Mouse (Mus musculus): ENCODE results near the gene Gm572. TPM values are rescaled to one million over a fixed set of nuclear protein-coding genes. Genes with fewer than 3 reads are reported as not detected.

Gene Gm572
- polyA plus RNA-seq, 1 experiment from 2014 or later, result not detected

GRCm38 (mm10) chr4:148619805-148620204, 23.3 kb upstream of the Gm572 start:
- DNase-seq (ENCODE audit: low spot score) (no peak), ATAC-seq (replicated peaks; ENCODE audit: low FRiP score, low TSS enrichment, low read depth) (no peak)
- no peaks in the 10 kb centered on the region for H3K27me3 ChIP-seq (replicated peaks; ENCODE audit: control insufficient read depth, insufficient read depth, low read length)
- 57% methylated on average over 1 of the region's 1 CpGs for WGBS
- no peak overlapping the region for H3K4me2 ChIP-seq (ENCODE audit: low read length)
- peaks cover 9% of the 10 kb centered on the region for H3K4me1 ChIP-seq (replicated peaks; ENCODE audit: control insufficient read depth, insufficient read depth, low read length)
- H3K27ac ChIP-seq (ENCODE audit: low read depth), result no peak overlapping the region
- H3K9ac ChIP-seq (ENCODE audit: low read length), result no peak overlapping the region
- H3K4me3 ChIP-seq (ENCODE audit: low read depth, low read length), result no peak overlapping the region
- no peaks in the 10 kb centered on the region for H3K9me3 ChIP-seq (ENCODE audit: control insufficient read depth, low read length)
- peaks cover 98% of the 10 kb centered on the region for H3K36me3 ChIP-seq (ENCODE audit: control insufficient read depth, insufficient read depth, low read length)

- no peak overlapping the region for H3K4me2 ChIP-seq (ENCODE audit: low read length)
- DNase-seq (ENCODE audit: low spot score) (no peak), ATAC-seq (replicated peaks; ENCODE audit: low FRiP score, low TSS enrichment, low read depth) (no peak)
- no peak overlapping the region for H3K4me3 ChIP-seq (ENCODE audit: low read depth, low read length)
- H3K27me3 ChIP-seq (replicated peaks; ENCODE audit: control insufficient read depth, insufficient read depth, low read length), result no peaks in the 10 kb centered on the region
- H3K9me3 ChIP-seq (ENCODE audit: control insufficient read depth, low read length), result no peaks in the 10 kb centered on the region
- 96% methylated on average over 1 of the region's 1 CpGs for WGBS
- peaks cover 13% of the 10 kb centered on the region for H3K4me1 ChIP-seq (replicated peaks; ENCODE audit: control insufficient read depth, insufficient read depth, low read length)
- no peak overlapping the region for H3K27ac ChIP-seq (ENCODE audit: low read depth)
- H3K36me3 ChIP-seq (ENCODE audit: control insufficient read depth, insufficient read depth, low read length), result peaks cover 93% of the 10 kb centered on the region
- no peak overlapping the region for H3K9ac ChIP-seq (ENCODE audit: low read length)
Measured at GRCm38 (mm10) chr4:148620718-148621117, 22.4 kb upstream of the Gm572 start.

- H3K27me3 ChIP-seq (replicated peaks; ENCODE audit: control insufficient read depth, insufficient read depth, low read length), result no peaks in the 10 kb centered on the region
- no peaks in the 10 kb centered on the region for H3K9me3 ChIP-seq (ENCODE audit: control insufficient read depth, low read length)
- no peak overlapping the region for H3K4me3 ChIP-seq (ENCODE audit: low read depth, low read length)
- H3K36me3 ChIP-seq (ENCODE audit: control insufficient read depth, insufficient read depth, low read length), result peaks cover 76% of the 10 kb centered on the region
- H3K9ac ChIP-seq (ENCODE audit: low read length), result no peak overlapping the region
- H3K4me1 ChIP-seq (replicated peaks; ENCODE audit: control insufficient read depth, insufficient read depth, low read length), result peaks cover 13% of the 10 kb centered on the region
- H3K27ac ChIP-seq (ENCODE audit: low read depth), result no peak overlapping the region
- WGBS, result 92% methylated on average over 4 of the region's 4 CpGs
- no peak overlapping the region for H3K4me2 ChIP-seq (ENCODE audit: low read length)
- ATAC-seq (replicated peaks; ENCODE audit: low FRiP score, low TSS enrichment, low read depth) (no peak), DNase-seq (ENCODE audit: low spot score) (no peak)
Measured at GRCm38 (mm10) chr4:148622485-148622884, 20.6 kb upstream of the Gm572 start.

GRCm38 (mm10) chr4:148623609-148624008, 19.5 kb upstream of the Gm572 start:
- H3K9ac ChIP-seq (ENCODE audit: low read length), result no peak overlapping the region
- H3K4me2 ChIP-seq (ENCODE audit: low read length), result no peak overlapping the region
- ATAC-seq (replicated peaks; ENCODE audit: low FRiP score, low TSS enrichment, low read depth) (no peak), DNase-seq (ENCODE audit: low spot score) (no peak)
- H3K4me1 ChIP-seq (replicated peaks; ENCODE audit: control insufficient read depth, insufficient read depth, low read length), result peaks cover 13% of the 10 kb centered on the region
- 75% methylated on average over 4 of the region's 4 CpGs for WGBS
- no peaks in the 10 kb centered on the region for H3K27me3 ChIP-seq (replicated peaks; ENCODE audit: control insufficient read depth, insufficient read depth, low read length)
- no peaks in the 10 kb centered on the region for H3K9me3 ChIP-seq (ENCODE audit: control insufficient read depth, low read length)
- no peak overlapping the region for H3K27ac ChIP-seq (ENCODE audit: low read depth)
- H3K36me3 ChIP-seq (ENCODE audit: control insufficient read depth, insufficient read depth, low read length), result peaks cover 67% of the 10 kb centered on the region
- H3K4me3 ChIP-seq (ENCODE audit: low read depth, low read length), result no peak overlapping the region

DNA sequence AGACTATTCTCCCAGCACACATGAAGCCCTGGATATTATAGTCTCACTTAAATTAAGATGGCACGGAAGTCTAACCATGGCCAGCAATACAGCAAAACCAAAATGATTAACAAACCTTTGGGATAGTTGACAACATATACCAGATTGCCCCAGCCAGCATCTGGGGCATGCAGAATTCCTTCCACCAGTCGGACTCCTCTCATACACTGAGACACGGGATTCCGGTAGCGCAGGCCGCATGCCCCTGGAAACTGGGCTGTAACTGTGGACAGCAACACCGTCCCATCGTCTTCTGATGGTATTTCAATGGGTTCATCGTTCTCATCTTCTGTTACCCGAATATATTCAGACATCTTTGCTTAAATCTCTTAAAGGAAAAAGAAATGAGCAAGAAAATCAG, 18.1 kb upstream of the Gm572 start:
- Histone ChIP-seq H3K4me3 (ENCODE audit: low read depth, low read length) (peak overlapping the region; percentile 67), H3K27me3 (replicated peaks; ENCODE audit: control insufficient read depth, insufficient read depth, low read length) (no peaks in the 10 kb centered on the region), H3K36me3 (ENCODE audit: control insufficient read depth, insufficient read depth, low read length) (peaks cover 53% of the 10 kb centered on the region), H3K27ac (ENCODE audit: low read depth) (no peak overlapping the region), H3K9me3 (ENCODE audit: control insufficient read depth, low read length) (no peaks in the 10 kb centered on the region), H3K9ac (ENCODE audit: low read length) (peak overlapping the region; percentile 16; the same call in 1 of the 2 replicates), H3K4me2 (ENCODE audit: low read length) (peak overlapping the region; percentile 82), H3K4me1 (replicated peaks; ENCODE audit: control insufficient read depth, insufficient read depth, low read length) (peaks cover 13% of the 10 kb centered on the region)
- 85% methylated on average over 10 of the region's 10 CpGs for WGBS
- DNase-seq (ENCODE audit: low spot score) (peak; percentile 51), ATAC-seq (replicated peaks; ENCODE audit: low FRiP score, low TSS enrichment, low read depth) (no peak)

- Histone ChIP-seq H3K4me2 (ENCODE audit: low read length) (peak overlapping the region; percentile 82), H3K27ac (ENCODE audit: low read depth) (peak overlapping the region; percentile 88), H3K36me3 (ENCODE audit: control insufficient read depth, insufficient read depth, low read length) (peaks cover 43% of the 10 kb centered on the region), H3K27me3 (replicated peaks; ENCODE audit: control insufficient read depth, insufficient read depth, low read length) (no peaks in the 10 kb centered on the region), H3K9me3 (ENCODE audit: control insufficient read depth, low read length) (no peaks in the 10 kb centered on the region), H3K9ac (ENCODE audit: low read length) (peak overlapping the region; percentile 92), H3K4me1 (replicated peaks; ENCODE audit: control insufficient read depth, insufficient read depth, low read length) (peaks cover 13% of the 10 kb centered on the region), H3K4me3 (ENCODE audit: low read depth, low read length) (peak overlapping the region; percentile 67)
- WGBS, result under 1% methylated on average over 57 of the region's 57 CpGs
- DNase-seq (ENCODE audit: low spot score), result no peak
- ATAC-seq (replicated peaks; ENCODE audit: low FRiP score, low TSS enrichment, low read depth), result peak; percentile 54
Measured at GRCm38 (mm10) chr4:148625756-148626622, 17.1 kb upstream of the Gm572 start.

- H3K36me3 ChIP-seq (ENCODE audit: control insufficient read depth, insufficient read depth, low read length), result peaks cover 36% of the 10 kb centered on the region
- H3K27me3 ChIP-seq (replicated peaks; ENCODE audit: control insufficient read depth, insufficient read depth, low read length), result no peaks in the 10 kb centered on the region
- peak within 1 kb of the TSS; percentile 67 for H3K4me3 ChIP-seq (ENCODE audit: low read depth, low read length)
- peak within 1 kb of the TSS; percentile 88 for H3K27ac ChIP-seq (ENCODE audit: low read depth)
- H3K9me3 ChIP-seq (ENCODE audit: control insufficient read depth, low read length), result no peaks in the 10 kb centered on the region
- H3K4me2 ChIP-seq (ENCODE audit: low read length), result peak within 1 kb of the TSS; percentile 82
- H3K9ac ChIP-seq (ENCODE audit: low read length), result peak within 1 kb of the TSS; percentile 92
- WGBS, result under 1% methylated on average over 51 of the region's 51 CpGs
- peaks cover 13% of the 10 kb centered on the region for H3K4me1 ChIP-seq (replicated peaks; ENCODE audit: control insufficient read depth, insufficient read depth, low read length)
- peak; percentile 96 for ATAC-seq (replicated peaks; ENCODE audit: low FRiP score, low TSS enrichment, low read depth)
- peak; percentile 99 for DNase-seq (ENCODE audit: low spot score)
Measured at GRCm38 (mm10) chr4:148626623-148627185, 16.4 kb upstream of the Gm572 start, which contains the start of gene Tardbp. Gene Tardbp, minus strand, starts transcription at chr4:148627019.

GRCm38 (mm10) chr4:148627246-148627645, 15.9 kb upstream of the Gm572 start:
- H3K4me3 ChIP-seq (ENCODE audit: low read depth, low read length), result peak overlapping the region; percentile 67
- DNase-seq (ENCODE audit: low spot score), result no peak
- H3K4me1 ChIP-seq (replicated peaks; ENCODE audit: control insufficient read depth, insufficient read depth, low read length), result peaks cover 13% of the 10 kb centered on the region
- peak; percentile 13 for ATAC-seq (replicated peaks; ENCODE audit: low FRiP score, low TSS enrichment, low read depth)
- H3K4me2 ChIP-seq (ENCODE audit: low read length), result peak overlapping the region; percentile 53
- H3K9me3 ChIP-seq (ENCODE audit: control insufficient read depth, low read length), result no peaks in the 10 kb centered on the region
- 64% methylated on average over 3 of the region's 3 CpGs for WGBS
- no peaks in the 10 kb centered on the region for H3K27me3 ChIP-seq (replicated peaks; ENCODE audit: control insufficient read depth, insufficient read depth, low read length)
- H3K27ac ChIP-seq (ENCODE audit: low read depth), result no peak overlapping the region
- peak overlapping the region; percentile 92; the same call in 1 of the 2 replicates for H3K9ac ChIP-seq (ENCODE audit: low read length)
- peaks cover 30% of the 10 kb centered on the region for H3K36me3 ChIP-seq (ENCODE audit: control insufficient read depth, insufficient read depth, low read length)

Data from intestine, embryonic 14.5 days (tissue).